Mouse (Mus musculus) MEL (cell line): ENCODE results near the gene Cables2. TPM values are rescaled to one million over a fixed set of nuclear protein-coding genes. Genes with fewer than 3 reads are reported as not detected.

Experiments
- DNase-seq: peaks from one replicate; pipeline ENCODE4 v3.0.0; 2011; ENCODE audit warnings: low read depth, low spot score
- H3K27ac ChIP-seq: 2 replicates; pipeline ENCODE4 v1.5.1; 2012; ENCODE audit warnings: low read depth, mild to moderate bottlenecking, control low read depth, low read length, moderate library complexity; ENCODE audit not compliant: control insufficient read depth
- H3K27me3 ChIP-seq, 2 experiments: fragments of 150-350 bp in 1 of 2; sonication (generic) in 1 of 2; 2 replicates each; pipeline ENCODE4 v1.6.1; 2012; ENCODE audit warnings: low read length in 2 of 2, mild to moderate bottlenecking in 2 of 2, improper control_type of control experiment in 1 of 2, moderate library complexity in 1 of 2; ENCODE audit not compliant: insufficient read depth in 2 of 2, control insufficient read depth in 1 of 2
- H3K36me3 ChIP-seq, 2 experiments: 2 replicates each; pipeline ENCODE4 v1.6.1; 2012 to 2014; ENCODE audit warnings: low read length in 2 of 2, improper control_type of control experiment in 1 of 2, inconsistent platforms in 1 of 2, mild to moderate bottlenecking in 1 of 2; ENCODE audit not compliant: insufficient read depth in 2 of 2, control insufficient read depth in 1 of 2
- H3K4me1 ChIP-seq, 2 experiments: fragments of 150-350 bp in 1 of 2; sonication (generic) in 1 of 2; 2 replicates each; pipeline ENCODE4 v1.6.1; 2012; ENCODE audit warnings: low read length in 2 of 2, improper control_type of control experiment in 1 of 2, mild to moderate bottlenecking in 1 of 2; ENCODE audit not compliant: insufficient read depth in 2 of 2, control insufficient read depth in 1 of 2
- H3K4me3 ChIP-seq, 2 experiments: fragments of 150-350 bp in 1 of 2; sonication (generic) in 1 of 2; 2 replicates each; pipeline ENCODE4 v1.5.1; 2012; ENCODE audit warnings: low read depth in 2 of 2, low read length in 2 of 2, mild to moderate bottlenecking in 2 of 2, moderate library complexity in 2 of 2, control low read depth in 1 of 2, improper control_type of control experiment in 1 of 2; ENCODE audit not compliant: control insufficient read depth in 1 of 2, insufficient read depth in 1 of 2
- H3K79me2 ChIP-seq: 2 replicates; pipeline ENCODE4 v1.6.1; 2012; ENCODE audit warnings: mild to moderate bottlenecking, low read length, moderate library complexity; ENCODE audit not compliant: control insufficient read depth, poor library complexity, insufficient read depth
- H3K9ac ChIP-seq: 2 replicates; pipeline ENCODE4 v1.6.1; 2012; ENCODE audit warnings: low read depth, mild to moderate bottlenecking, control low read depth, low read length, moderate library complexity; ENCODE audit not compliant: control insufficient read depth, poor library complexity, severe bottlenecking
- H3K9me3 ChIP-seq: fragments of 150-350 bp; sonication (generic); replicated peaks from 2 replicates; pipeline ENCODE4 v1.6.1; 2012; ENCODE audit warnings: mild to moderate bottlenecking, low read length, improper control_type of control experiment, moderate library complexity; ENCODE audit not compliant: insufficient read depth
- CHD1 ChIP-seq: IDR thresholded peaks from 2 replicates; pipeline ENCODE4 v1.6.1; 2012; ENCODE audit warnings: low read depth, mild to moderate bottlenecking, inconsistent platforms, low read length, improper control_type of control experiment
- CHD2 ChIP-seq: IDR thresholded peaks from 2 replicates; pipeline ENCODE4 v1.6.1; 2011; ENCODE audit warnings: low read length, improper control_type of control experiment
- CTCF ChIP-seq, 3 experiments: IDR thresholded peaks in 2 of 3; conservative IDR thresholded peaks in 1 of 3; 2 replicates each; pipeline ENCODE4 v1.5.1; 2011 to 2012; ENCODE audit warnings: low read length in 3 of 3, low read depth in 2 of 3, mild to moderate bottlenecking in 2 of 3, improper control_type of control experiment in 1 of 3, inconsistent platforms in 1 of 3, mixed read lengths in 1 of 3, moderate library complexity in 1 of 3; ENCODE audit not compliant: control insufficient read depth in 1 of 3, insufficient read depth in 1 of 3, poor library complexity in 1 of 3, severe bottlenecking in 1 of 3
- EP300 ChIP-seq, 2 experiments: IDR thresholded peaks; 2 replicates each; pipeline ENCODE4 v1.6.1; 2011; ENCODE audit warnings: improper control_type of control experiment in 2 of 2, low read length in 2 of 2, low read depth in 1 of 2, mild to moderate bottlenecking in 1 of 2
- ETS1 ChIP-seq: IDR thresholded peaks from 2 replicates; pipeline ENCODE4 v1.6.1; 2012; ENCODE audit warnings: low read depth, mild to moderate bottlenecking, inconsistent platforms, low read length, improper control_type of control experiment, moderate library complexity
- GATA1 ChIP-seq: IDR thresholded peaks from 2 replicates; pipeline ENCODE4 v1.6.1; 2011; ENCODE audit warnings: low read depth, low read length, improper control_type of control experiment
- MAZ ChIP-seq: IDR thresholded peaks from 2 replicates; pipeline ENCODE4 v1.6.1; 2012; ENCODE audit warnings: low read depth, mild to moderate bottlenecking, inconsistent platforms, low read length, improper control_type of control experiment
- MEF2A ChIP-seq: IDR thresholded peaks from 2 replicates; pipeline ENCODE4 v1.6.1; 2014; ENCODE audit warnings: low read depth, mild to moderate bottlenecking, inconsistent platforms, low read length, improper control_type of control experiment; ENCODE audit not compliant: poor library complexity, insufficient replicate concordance, severe bottlenecking; ENCODE audit errors: extremely low read depth
- MXI1 ChIP-seq: IDR thresholded peaks from 2 replicates; pipeline ENCODE4 v1.6.1; 2011; ENCODE audit warnings: mild to moderate bottlenecking, low read depth, low read length, improper control_type of control experiment
- MYB ChIP-seq: IDR thresholded peaks from 2 replicates; pipeline ENCODE4 v1.6.1; 2011; ENCODE audit warnings: mild to moderate bottlenecking, low read depth, low read length, improper control_type of control experiment
- MYC ChIP-seq: IDR thresholded peaks from 2 replicates; pipeline ENCODE4 v1.6.1; 2011; ENCODE audit warnings: low read depth, mild to moderate bottlenecking, low read length, improper control_type of control experiment, moderate library complexity
- NELFE ChIP-seq: IDR thresholded peaks from 2 replicates; pipeline ENCODE4 v1.6.1; 2011; ENCODE audit warnings: low read depth, low read length, improper control_type of control experiment
- POLR2A ChIP-seq, 2 experiments: IDR thresholded peaks; 2 replicates each; pipeline ENCODE4 v1.6.1; 2011 to 2012; ENCODE audit warnings: low read length in 2 of 2, mild to moderate bottlenecking in 2 of 2, control low read depth in 1 of 2, improper control_type of control experiment in 1 of 2, low read depth in 1 of 2, moderate library complexity in 1 of 2; ENCODE audit not compliant: control insufficient read depth in 1 of 2, insufficient read depth in 1 of 2, poor library complexity in 1 of 2
- POLR2AphosphoS5 ChIP-seq: IDR thresholded peaks from 2 replicates; pipeline ENCODE4 v1.6.1; 2012; ENCODE audit warnings: low read depth, borderline replicate concordance, mild to moderate bottlenecking, inconsistent platforms, low read length, moderate library complexity, mixed read lengths
- RAD21 ChIP-seq: IDR thresholded peaks from 2 replicates; pipeline ENCODE4 v1.6.1; 2011; ENCODE audit warnings: mild to moderate bottlenecking, low read depth, low read length, improper control_type of control experiment
- RCOR1 ChIP-seq: IDR thresholded peaks from 2 replicates; pipeline ENCODE4 v1.6.1; 2012; ENCODE audit warnings: low read depth, mild to moderate bottlenecking, inconsistent platforms, low read length, improper control_type of control experiment
- SIN3A ChIP-seq: IDR thresholded peaks from 2 replicates; pipeline ENCODE4 v1.6.1; 2012; ENCODE audit warnings: low read length, improper control_type of control experiment, inconsistent platforms
- SMC3 ChIP-seq: IDR thresholded peaks from 2 replicates; pipeline ENCODE4 v1.6.1; 2011; ENCODE audit warnings: low read depth, low read length, improper control_type of control experiment
- TAL1 ChIP-seq: IDR thresholded peaks from 2 replicates; pipeline ENCODE4 v1.6.1; 2012; ENCODE audit warnings: mild to moderate bottlenecking, inconsistent platforms, low read length, moderate library complexity, mixed read lengths
- TBP ChIP-seq: IDR thresholded peaks from 2 replicates; pipeline ENCODE4 v1.8.0; 2011; ENCODE audit warnings: low read depth, low read length, improper control_type of control experiment
- USF1 ChIP-seq: IDR thresholded peaks from 2 replicates; pipeline ENCODE4 v1.6.1; 2014; ENCODE audit warnings: low read depth, mild to moderate bottlenecking, inconsistent platforms, low read length, improper control_type of control experiment, moderate library complexity
- USF2 ChIP-seq, 2 experiments: IDR thresholded peaks; 2 replicates each; pipeline ENCODE4 v1.6.1; 2011 to 2012; ENCODE audit warnings: improper control_type of control experiment in 2 of 2, low read length in 2 of 2, borderline replicate concordance in 1 of 2, inconsistent platforms in 1 of 2, low read depth in 1 of 2, mild to moderate bottlenecking in 1 of 2; ENCODE audit not compliant: insufficient read depth in 1 of 2
- ZC3H11A ChIP-seq: IDR thresholded peaks from 2 replicates; pipeline ENCODE4 v1.6.1; 2012; ENCODE audit warnings: low read depth, mild to moderate bottlenecking, inconsistent platforms, low read length, improper control_type of control experiment
- ZKSCAN1 ChIP-seq: IDR thresholded peaks from 2 replicates; pipeline ENCODE4 v1.6.1; 2012; ENCODE audit warnings: low read depth, mild to moderate bottlenecking, inconsistent platforms, low read length, improper control_type of control experiment, moderate library complexity
- polyA plus RNA-seq, 2 experiments: library from polyadenylated mRNA; stranded (reverse) in 1 of 2; unstranded in 1 of 2; fragments of >175 nt in 1 of 2; fragments of >200 nt in 1 of 2; gene quantifications; 2 replicates each; pipeline versions ENCODE4 v1.2.1 to v1.2.4; 2012; ENCODE audit warnings: low replicate concordance in 2 of 2, low read depth in 1 of 2; ENCODE audit not compliant: insufficient read length in 2 of 2, insufficient read depth in 1 of 2, missing spikeins in 1 of 2
- total RNA-seq: library from RNA; depleted of rRNA; stranded (reverse); fragments of 300-350 nt; gene quantifications from 2 replicates; pipeline ENCODE4 v1.2.3, GENCODE M21; 2012

The Cables2 gene
- total and polyA plus RNA-seq, 3 experiments = 10.7 to 16.7 TPM; not detected in 1

GRCm38 (mm10) chr2:180267955-180268354 is 5.3 kb downstream of the Cables2 start:
- Histone ChIP-seq H3K27me3 (no peaks in the 10 kb centered on the region), H3K4me3 (no peak overlapping the region), H3K4me1 (peaks cover 0 to 3% of the 10 kb centered on the region in 2 experiments; a peak in 2 of 4 replicates), H3K9ac (no peak overlapping the region), H3K79me2 (peaks cover 6% of the 10 kb centered on the region), H3K36me3 (peaks cover 0 to 1% of the 10 kb centered on the region in 2 experiments; a peak in 1 of 4 replicates), H3K9me3 (no peaks in the 10 kb centered on the region), H3K27ac (no peak overlapping the region)
- TF ChIP-seq MEF2A (no peak), MAZ (no peak), TAL1 (no peak), CTCF (IDR thresholded peaks at IDR 0.05 in 2 of 3, conservative IDR thresholded peaks at IDR 0.05 in 1 of 3; ENCODE audit: control insufficient read depth in 1 of 3, insufficient read depth in 1 of 3, low read depth in 2 of 3, low read length in 3 of 3, poor library complexity in 1 of 3, severe bottlenecking in 1 of 3) (no peak), NELFE (no peak), MYB (no peak), ETS1 (no peak), USF1 (no peak), ZC3H11A (no peak), SMC3 (no peak), MXI1 (no peak)
- DNase-seq = no peak

- DNase-seq = no peak
- no peak overlapping the region for H3K4me3 ChIP-seq
- H3K79me2 ChIP-seq = peaks cover 8% of the 10 kb centered on the region
- no peak overlapping the region for H3K9ac ChIP-seq
- H3K36me3 ChIP-seq = peaks cover 5 to 9% of the 10 kb centered on the region in 2 experiments
- H3K4me1 ChIP-seq = no peaks in the 10 kb centered on the region; a peak in 1 of 4 replicates
- H3K9me3 ChIP-seq = no peaks in the 10 kb centered on the region
- TF ChIP-seq GATA1 (no peak), MYB (no peak), CHD2 (no peak), CHD1 (no peak), SIN3A (no peak), TBP (no peak), EP300 (IDR thresholded peaks at IDR 0.05; ENCODE audit: low read depth in 1 of 2, low read length in 2 of 2) (no peak), POLR2A (IDR thresholded peaks at IDR 0.05; ENCODE audit: control insufficient read depth in 1 of 2, insufficient read depth in 1 of 2, low read depth in 1 of 2, low read length in 2 of 2, poor library complexity in 1 of 2) (no peak), ZKSCAN1 (no peak), USF2 (IDR thresholded peaks at IDR 0.05; ENCODE audit: borderline replicate concordance in 1 of 2, insufficient read depth in 1 of 2, low read depth in 1 of 2, low read length in 2 of 2) (no peak), POLR2AphosphoS5 (no peak), RAD21 (no peak), RCOR1 (no peak), MYC (no peak)
- no peaks in the 10 kb centered on the region for H3K27me3 ChIP-seq
- no peak overlapping the region for H3K27ac ChIP-seq
Observed at GRCm38 (mm10) chr2:180262891-180263290, 10.4 kb downstream of the Cables2 start.
